Mouse (Mus musculus) thymus, postnatal 10 days (tissue): ENCODE data around the gene Gm20388.
A peak's percentile ranks its signal among the peaks of the same experiment; 100 is the strongest.
"Not testable (repeated sequence)": the region's sequence is repeated elsewhere in the genome, so short reads cannot be mapped to it uniquely, and the experiment has no call there.

Source experiments
- DNase-seq, 2 experiments: peaks; one replicate each; pipeline ENCODE4 v3.0.0; 2021; ENCODE audit warnings: low spot score in 2 of 2

Gene Gm20388

DNA sequence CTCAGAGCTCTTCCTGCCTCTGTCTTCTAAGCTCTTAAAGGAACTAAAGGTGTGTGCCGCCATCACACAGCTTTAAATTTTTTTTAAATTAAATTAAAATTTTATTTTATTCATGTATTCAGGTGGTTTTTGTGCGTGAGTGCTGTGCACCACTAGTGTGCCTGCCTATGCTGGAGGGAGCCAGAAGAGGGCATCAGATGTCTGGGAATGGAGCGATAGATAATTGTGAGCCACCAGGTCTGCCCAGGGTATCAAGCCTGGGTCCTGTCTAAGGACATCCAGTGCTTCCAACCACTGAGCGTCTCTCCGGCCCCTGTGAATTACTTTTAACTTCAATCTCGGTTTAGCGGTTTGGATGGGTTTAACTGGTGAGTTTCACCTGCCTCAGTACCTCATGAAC, 3572.0 kb downstream of the Gm20388 start:
- DNase-seq = no peak

DNA sequence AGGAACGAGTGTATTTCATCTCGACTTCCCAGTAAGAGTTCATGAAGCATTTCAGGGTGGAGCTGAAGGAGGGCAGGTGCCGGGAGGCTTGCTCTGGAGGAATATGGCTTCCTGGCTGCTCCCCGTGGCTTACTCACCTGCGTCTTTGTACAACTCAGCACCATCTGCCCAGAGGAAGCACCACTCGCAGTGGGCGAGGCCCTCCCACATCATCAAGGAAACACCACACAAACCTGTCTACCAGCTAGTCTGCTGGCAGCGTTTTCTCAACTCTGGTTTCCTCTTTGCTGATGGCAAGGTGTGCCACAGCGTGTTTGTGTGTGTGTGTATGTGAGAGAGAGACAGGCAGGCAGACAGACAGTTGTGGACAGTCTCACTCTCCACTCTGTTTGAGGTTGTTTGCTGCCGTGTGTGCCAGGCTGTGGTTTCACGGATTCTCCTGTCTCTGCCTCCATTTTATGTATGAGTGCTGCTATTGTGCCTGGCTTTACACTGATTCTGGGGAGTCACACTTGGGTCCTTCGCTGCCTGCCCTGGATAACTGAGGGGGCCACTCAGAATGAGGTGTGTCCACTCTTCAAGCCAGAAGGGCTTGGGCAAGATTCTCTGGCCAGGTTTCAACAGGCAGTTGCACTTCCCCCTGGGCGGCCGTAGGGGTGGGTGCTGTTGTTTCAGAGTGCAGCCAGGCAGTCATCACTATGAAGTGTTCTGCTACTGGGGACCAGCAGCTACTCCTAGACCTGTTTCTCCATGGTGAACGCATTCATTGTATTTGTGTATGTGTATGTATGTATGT, 3580.8 kb downstream of the Gm20388 start:
- DNase-seq = no peak

DNA sequence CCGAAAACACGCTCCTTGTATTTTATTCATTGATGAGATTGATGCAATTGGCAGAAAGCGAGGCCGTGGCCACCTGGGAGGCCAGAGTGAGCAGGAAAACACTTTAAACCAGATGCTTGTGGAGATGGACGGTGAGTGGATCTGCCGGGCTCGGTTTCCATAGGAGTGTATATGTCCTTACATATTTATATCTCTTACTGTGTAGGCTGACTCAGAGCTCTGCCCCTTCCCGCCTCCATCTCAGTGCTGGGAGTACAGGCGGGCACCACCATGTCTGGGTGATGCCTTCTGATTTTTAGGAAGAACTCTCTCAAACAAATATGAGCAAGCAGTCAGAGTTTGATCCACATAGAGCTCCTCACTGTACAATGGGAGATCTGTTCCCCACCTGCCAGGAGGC, 3582.3 kb downstream of the Gm20388 start:
- DNase-seq = no peak

DNA sequence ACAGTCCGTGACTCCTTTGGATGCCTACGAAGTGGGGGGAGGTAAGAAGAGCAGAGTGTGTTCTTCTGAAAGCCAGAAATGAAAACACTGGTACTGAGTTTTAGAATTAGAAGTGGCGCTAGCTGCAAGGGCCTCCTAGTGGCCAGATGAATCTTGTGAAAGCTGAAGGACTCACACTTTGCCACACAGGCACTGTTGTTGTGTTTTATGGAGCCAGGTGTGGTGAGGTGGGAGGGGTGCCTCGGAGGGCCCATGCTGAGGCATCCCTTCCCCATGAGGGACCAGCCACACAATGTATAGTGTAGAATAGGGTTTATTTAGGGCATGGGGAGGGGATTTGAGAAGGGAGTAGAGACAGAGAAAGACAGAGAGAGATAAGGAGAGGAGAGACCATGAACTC, 3587.1 kb downstream of the Gm20388 start:
- no peak for DNase-seq

DNA sequence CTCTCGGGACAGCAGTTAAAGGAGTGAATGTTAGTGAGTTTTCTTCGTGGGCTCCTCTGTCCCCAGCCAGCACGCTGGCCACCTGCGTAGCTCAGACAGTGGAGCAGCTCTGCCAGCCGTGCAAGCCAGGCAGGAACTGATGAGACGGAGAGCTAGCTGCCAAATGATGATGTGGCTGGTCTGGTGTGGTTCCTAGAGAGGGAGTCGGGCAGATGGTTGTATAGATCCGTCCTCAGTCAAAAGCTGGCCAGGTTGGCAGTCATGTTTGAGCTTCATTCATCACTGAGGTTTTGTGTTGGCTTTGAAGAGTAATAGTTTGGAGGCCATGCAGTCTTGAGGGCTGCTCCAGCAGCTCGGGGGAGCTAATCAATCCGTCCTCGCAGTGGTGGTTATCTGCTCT, 3588.3 kb downstream of the Gm20388 start:
- DNase-seq = no peak

DNA sequence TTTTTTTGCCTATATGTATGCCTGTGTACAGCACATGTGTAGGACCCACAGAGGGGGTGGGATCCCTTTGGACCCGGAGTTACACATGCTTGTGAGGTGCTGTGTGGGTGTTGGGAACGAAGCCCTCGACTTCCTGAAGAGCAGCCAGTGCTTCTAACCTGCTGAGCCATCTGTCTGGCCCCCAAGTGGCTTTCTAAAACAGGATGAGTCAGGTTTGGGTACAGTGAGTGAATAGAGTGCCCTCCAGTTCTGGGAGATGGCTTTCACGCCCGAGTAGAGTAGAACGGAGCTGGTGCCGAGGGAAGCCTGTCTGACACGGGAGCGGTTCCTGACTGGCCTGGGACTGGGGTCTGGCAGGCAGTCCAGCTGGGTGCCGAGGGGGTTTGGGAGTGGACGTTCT, 3588.9 kb downstream of the Gm20388 start:
- DNase-seq = no peak

DNA sequence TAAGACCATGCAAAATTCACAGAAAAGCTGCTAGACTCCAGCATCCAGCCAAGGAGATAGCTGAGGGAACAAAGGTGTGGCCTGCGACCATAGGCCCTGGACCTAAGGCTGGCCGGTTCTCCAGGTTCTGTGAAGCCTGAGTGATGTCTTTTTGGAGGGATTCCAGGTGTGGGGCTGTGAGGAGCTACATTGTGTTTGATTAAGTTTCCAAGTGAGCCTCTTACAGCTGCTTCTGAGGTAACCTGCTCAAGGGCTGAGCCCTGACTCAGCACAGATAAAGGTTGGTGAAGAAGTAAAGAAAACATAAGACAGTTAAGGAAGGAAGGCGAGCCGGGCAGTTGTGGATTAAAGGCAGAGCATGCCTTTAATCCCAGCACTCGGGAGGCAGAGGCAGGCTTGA, 3591.6 kb downstream of the Gm20388 start:
- no peak for DNase-seq

DNA sequence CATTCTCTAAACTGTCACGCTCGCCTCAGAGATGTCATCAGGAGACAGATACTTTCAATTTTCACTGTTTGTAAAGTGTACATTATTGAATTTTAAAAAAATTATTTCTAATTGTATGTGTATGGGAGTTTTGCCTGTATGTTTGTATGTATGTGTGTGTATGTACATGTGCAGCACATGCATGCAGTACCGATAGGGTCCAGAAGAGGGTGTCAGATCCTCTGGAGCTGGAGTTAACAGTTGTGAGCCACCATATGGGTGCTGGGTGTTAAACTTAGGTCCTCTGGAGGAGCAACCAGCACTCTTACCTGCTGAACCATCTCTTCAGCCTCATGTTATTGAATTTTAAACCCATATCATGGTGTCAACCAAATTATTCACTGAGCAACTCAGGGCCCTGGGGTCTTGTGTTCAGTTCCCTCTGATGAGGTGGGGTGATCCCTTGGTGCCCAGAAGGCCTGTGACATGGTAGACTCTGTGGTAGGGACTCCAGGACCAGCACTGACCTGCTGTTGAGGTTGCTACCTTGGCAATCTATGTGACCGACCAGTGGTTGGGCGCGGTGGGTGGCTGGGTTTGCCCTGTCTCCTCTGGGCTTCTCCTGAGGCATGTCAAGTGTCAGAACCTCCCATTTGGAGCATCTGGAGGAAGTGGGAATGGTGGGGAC, 3593.3 kb downstream of the Gm20388 start:
- no peak for DNase-seq

DNA sequence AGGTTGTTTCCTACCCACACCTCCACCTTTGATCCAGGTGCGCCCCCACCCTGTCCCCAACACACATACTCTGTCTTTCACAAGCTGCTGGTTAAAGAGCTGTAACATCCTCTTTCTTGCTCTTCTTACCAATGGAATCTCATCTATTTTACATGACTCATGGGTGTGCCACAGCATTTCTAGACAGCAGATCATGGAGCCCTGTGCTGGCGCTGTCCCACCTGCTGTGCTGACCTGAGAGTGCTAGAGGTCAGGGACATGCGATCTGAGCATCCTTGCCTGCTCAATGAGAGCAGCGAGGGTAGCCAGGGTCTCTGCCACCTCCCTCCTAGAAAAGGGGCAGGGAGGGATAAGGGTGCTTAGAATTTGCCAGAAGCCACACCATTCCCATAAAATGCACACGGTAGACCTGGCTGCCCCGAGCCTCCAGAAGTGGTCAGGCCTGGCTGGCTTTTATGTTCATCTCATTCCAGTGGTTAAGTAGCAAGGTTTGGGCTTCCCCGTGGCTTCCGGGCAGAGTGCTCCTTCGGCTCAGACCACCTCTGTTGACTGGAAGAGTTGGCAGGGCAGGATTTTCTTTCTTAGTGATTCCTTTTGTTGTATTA, 3594.1 kb downstream of the Gm20388 start:
- no peak for DNase-seq

DNA sequence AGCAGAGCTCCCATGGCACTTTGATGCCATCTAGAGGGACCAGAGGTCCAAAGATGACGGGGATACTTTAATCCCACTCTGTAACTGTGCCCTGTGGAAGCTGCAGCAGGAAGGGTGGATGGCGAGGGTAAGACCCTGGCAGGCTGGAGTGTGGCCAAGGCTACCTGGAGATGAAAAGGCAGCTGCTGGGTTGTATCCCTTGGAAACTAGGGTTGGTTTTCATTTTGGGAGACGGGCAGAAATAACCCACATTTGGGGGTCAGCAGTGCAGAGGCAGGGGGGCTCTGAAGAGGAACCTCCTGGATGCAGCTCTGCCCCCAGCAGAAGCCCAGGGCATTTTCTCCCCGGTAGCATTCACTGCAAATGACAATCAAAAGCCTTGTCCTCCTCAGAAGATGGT, 3594.6 kb downstream of the Gm20388 start:
- DNase-seq = no peak

DNA sequence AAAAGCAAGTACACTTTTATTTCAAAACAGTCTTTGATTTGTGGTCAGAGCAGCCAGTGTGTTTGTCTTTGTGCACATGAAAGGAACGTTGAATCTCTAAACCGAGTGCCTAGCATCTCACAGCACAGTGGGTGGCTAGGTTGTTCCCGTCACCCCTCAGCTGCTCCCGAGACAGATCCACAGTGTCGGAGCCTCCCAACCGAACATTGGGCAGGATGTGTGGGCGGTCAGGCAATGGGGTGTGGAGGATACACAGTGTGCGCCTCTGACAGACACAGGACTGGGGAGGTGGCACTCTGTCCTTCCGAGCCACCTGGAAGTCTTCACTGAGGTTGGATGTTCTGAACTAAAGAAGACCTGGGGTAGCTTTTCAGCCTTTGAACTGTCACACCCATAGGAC, 3595.1 kb downstream of the Gm20388 start:
- DNase-seq = no peak

DNA sequence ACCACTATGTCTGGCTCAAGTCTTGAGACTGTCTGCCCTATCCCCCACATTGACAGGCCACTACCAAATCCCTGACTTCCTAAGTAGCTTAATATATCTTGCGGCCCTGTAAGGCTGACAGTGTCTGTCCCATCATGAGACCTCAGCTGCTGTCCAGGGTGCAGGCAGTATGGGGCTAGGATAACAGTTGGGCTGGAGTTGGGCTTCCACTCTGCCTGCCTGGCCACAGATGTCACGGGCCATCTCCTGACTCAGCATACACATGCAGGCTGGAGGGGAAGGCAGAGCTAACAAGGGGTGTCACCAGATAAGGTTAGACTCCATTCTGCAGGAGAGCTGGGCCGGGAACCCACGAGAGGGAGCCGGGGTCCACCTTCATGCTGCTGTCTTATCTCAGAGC, 3596.5 kb downstream of the Gm20388 start:
- DNase-seq = no peak

DNA sequence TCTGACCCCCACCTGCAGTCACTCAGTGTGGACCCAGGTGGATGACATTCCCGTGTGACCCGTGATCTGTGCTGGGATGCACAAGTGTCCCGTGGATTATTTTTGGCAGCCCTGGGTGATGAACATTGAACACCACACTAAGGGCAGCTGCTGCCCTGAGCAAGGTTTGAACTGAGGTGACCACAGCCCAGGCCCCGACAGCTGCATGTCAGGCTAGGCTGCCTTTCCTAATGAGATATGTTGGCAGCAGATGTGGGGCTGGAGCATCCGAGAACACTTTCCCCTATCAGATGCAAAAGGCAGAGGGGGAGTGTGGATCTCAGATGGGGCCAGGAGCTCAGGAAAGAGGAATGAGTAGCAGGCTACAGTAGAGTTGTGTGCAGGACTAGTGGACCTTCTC, 3600.2 kb downstream of the Gm20388 start:
- no peak for DNase-seq

DNA sequence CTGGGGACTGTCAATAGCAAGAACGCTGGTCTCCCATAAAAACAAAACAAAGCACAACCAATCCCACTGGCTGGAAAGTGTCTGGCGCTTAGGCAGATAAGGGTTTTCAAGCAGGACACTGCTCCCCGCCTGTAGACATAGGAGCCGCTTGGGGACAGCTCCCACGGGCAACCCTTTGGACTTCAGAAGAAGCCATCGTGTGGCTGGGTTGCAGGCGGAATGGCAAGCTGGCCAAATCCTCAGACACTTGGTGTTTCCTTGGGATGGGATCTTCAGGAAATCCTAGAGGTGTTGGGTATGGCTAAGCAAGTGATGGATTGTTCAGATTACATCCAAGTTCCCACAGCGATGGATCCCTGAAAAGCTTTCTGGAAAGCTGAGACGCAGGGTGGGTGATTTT, 3603.5 kb downstream of the Gm20388 start:
- DNase-seq = no peak

DNA sequence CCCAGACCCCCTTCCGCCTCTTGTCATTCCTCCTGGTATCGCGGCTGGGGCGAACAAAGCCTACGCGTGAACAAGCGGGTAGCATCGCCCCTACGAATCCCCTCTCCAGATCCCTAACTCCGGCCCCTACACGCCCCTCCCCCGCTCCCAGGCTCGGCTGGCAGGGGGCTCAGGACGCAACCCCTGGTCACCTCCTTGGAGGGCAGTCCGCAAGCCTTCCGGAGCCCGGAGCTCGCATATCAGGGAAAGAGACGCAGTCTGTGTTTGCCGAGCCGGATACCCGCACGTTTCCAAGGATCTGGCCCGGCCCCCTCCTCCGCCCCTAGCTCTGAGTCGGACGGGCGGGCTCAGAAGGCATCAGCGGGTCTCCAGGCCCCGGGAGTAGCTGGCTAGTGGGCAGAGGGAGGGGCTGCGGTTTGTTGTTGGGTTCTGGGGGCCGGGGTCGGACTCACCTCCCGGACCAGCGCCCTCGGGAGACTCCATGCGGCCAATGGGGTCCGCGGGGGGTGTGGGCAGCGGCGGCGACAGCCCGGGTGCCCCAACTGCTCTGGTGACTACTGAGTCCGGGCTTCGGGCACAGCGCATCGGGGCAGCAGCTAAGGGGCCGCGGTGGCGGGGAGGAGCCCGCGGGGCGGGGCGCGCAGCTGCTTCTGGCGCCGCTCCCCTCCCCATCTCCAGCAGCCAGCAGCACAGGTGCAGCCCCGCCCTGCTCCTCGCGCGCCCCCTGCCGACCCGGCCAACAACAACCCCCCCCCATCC, 3604.3 kb downstream of the Gm20388 start, which contains the start of gene Dbndd1:
Gene Dbndd1, minus strand, starts transcription at position 683 of the 759 bp plus-strand sequence.
- DNase-seq = peak; percentile 77 to 93

DNA sequence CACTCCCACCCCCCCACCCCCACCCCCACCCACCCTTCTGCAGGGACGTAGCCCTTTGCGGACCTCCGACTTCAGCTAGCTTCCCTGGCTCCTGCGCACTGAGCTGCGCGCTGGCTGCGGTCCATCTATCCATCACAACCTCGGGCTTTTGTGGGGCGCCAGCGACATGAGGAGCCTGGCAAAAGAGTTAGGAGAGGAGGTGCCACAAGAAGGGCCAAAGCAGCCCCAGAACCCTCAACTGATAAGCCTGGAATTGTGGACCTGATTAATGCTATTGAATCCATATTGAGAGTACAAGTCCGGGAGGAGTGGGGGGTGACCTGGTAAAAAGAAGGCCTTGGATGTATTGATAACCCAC, 3604.9 kb downstream of the Gm20388 start:
- DNase-seq = no peak

DNA sequence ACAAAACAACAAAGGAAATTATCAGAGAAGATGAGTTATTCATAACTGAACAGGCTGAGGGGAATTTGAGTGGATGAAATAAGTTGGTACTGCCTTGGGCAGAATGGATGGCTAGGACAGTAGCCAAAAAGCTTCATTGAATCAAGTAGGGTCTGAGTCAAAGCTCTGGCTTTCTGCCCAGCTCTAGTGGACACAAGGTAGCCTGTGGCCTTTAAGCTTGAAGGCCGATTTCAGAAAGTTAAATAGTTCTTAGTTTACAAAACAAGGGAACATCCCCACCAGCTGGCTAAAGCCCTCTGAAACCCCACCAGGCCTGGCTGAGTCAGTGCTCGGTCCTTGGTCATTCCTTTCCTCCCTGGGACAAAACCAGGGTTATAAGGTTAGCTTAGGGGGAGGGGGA, 3606.0 kb downstream of the Gm20388 start:
- DNase-seq = no peak

DNA sequence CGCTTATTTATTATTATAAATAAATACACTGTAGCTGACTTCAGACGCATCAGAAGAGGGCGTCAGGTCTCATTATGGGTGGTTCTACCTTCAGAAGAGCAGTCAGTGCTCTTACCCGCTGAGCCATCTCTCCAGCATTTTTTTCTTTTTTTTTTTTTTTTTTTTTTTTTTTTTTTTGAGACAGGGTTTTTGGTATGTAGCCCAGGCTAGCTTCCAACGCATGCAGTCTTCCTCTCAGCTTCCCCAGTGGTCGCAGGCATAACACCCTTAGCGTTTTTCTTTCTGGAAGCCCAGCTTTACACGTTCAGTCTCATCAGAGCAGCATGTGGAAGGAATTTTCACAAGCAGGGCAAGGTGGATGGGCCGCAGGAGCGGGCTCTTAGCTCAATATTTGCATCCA, 3607.5 kb downstream of the Gm20388 start:
- no peak for DNase-seq

DNA sequence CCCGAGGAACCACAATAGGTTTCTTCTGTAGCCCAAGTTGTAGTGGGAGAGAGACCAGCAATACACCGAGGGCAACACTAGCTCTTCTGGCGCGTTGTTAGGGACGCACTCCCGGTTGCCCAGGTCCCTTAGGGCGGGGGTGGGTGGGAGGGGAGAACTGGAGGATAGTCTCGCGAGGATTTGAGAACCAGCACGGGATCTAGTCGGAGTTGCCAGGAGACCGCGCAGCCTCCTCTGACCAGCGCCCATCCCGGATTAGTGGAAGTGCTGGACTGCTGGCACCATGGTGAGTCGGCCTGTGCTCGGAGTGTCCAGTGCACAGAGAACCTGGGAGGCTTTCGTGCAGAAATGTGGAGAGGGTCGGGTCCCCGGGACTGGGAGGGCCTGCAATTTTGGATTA, 3608.0 kb downstream of the Gm20388 start, which contains the start of gene Gas8:
Gene Gas8, plus strand, starts transcription at position 168 of the 400 bp plus-strand sequence.
- peak; percentile 77 to 88 for DNase-seq

DNA sequence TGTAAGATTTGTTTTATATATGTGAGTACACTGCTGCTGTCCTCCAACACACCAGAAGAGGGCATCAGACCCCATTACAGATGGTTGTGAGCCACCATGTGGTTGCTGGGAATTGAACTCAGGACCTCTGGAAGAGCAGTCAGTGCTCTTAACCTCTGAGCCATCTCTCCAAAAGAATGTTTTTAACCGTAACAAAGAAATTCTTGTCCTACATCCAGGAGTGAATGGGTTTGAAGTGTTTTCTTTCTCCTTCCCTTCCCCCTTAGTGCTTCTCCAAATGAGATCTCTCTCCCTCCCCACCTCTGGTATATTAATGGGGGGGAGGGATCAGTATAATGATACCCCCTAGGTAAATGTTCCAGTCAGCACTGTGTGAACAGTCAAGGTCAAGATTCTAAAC, 3609.4 kb downstream of the Gm20388 start:
- DNase-seq = not testable (repeated sequence)

DNA sequence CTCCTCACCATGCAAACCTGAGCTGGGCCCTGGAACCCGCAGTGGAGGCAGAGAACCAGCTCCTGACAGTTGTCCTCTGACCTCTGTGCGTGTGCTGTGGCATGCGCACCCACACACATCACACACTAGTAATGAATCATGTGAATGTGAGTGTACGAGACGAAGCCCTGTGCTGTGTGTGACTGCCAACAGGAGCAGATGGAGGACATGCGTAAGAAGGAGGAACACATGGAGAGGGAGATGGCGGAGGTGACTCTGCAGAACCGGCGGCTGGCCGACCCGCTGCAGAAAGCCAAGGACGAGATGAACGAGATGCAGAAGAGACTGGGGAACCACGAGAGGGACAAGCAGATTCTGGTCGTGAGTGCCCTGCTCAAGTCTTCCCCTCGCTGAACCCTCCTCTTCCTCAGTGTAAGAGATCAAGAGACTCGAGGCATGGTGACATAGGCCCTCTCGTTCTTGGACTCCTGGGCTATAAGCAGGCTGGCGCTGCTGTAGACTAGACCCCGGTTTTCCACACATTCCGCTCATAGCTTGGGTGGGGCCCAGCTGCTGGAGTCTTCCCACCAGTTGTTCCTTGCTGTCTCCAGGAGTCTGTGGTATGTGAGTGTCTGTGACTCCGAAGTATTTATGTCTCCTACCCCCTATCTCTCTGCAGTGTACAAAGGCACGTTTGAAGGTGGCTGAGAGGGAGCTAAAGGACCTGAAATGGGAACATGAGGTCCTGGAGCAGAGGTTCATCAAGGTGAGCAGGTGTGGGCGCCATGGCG, 3617.3 kb downstream of the Gm20388 start:
- DNase-seq = no peak
